Mouse (Mus musculus) ovary, adult 18-20 months (tissue): ENCODE data around the gene Ralgapa2.

Experiments
- DNase-seq: peaks from one replicate; pipeline ENCODE4 v3.0.0; 2022; ENCODE audit warnings: low spot score, mixed read lengths

The Ralgapa2 gene

GRCm38 (mm10) chr2:146427380-146427779 is 84.8 kb downstream of the Ralgapa2 start:
- no peak for DNase-seq

GRCm38 (mm10) chr2:146426321-146426720 is 85.8 kb downstream of the Ralgapa2 start:
- no peak for DNase-seq

DNA sequence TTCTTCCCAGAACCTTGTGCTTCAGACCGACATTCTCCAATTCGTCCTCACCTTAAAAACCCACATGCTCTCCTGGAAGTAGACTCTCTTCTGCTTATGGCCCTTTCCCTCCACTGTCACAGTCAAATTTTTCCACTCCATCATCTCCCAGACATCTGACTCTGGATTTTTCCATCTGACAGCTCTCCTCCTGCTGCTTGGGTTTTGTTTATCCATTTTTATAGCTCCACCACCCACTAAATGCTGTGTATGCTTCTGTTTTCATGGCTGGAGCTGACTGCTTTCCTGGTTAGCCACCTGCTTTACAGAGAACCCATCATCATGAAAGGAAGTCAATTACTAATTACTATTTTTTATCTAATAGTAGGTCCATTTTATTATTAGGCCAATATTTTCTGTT is 86.9 kb downstream of the Ralgapa2 start:
- DNase-seq: no peak

GRCm38 (mm10) chr2:146423710-146424301 is 88.3 kb downstream of the Ralgapa2 start:
- no peak for DNase-seq

DNA sequence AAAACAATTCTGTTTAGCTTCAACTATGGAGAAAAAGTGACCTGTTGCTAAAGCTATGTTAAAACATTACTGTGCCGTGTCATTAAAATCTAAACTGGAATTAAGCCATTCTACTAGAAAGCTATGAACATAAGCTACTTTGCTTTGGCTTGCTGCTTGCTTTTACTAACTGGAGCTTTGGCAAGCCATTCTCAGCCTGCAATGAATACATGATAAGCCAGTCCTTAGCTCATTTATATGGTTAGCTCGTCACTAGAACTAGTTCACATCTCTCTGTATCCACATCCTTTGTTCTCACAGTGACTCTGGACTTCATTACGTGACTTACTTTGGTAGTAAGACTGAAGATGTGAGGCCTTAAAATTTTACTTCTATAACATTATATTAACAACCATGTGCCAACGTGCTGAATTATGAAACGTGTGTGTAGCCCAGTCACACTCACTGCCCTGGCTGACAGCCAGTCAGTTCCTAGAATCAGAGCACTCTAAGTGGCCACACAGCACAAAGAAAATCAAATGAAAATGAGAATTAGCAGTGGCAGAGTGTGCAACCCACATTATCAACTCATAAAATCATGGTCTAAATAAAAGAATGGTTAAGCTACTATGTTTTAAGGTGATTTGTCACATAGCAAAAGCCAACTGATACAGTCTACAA is 89.0 kb downstream of the Ralgapa2 start:
- no peak for DNase-seq

DNA sequence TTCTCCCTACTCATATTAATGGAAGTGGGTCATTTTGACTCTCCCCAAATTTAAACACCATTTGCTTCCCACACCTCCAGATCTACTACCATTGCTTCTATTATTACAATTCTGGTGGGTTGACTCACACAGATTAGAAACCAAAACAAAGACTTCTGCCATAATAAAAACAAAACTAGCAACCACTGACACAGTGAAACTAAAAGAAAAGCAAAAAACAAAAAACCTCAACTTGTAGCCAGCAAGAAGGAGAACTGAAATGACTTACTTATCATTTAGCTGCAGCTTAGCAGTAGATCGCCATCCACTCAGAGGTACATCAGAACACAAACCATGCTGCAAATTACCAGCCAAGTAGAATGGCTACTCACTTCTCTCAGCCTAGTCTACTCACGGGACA is 95.9 kb downstream of the Ralgapa2 start:
- DNase-seq: no peak

- DNase-seq: peak; percentile 12
Observed at GRCm38 (mm10) chr2:146414484-146415291, 97.5 kb downstream of the Ralgapa2 start.

DNA sequence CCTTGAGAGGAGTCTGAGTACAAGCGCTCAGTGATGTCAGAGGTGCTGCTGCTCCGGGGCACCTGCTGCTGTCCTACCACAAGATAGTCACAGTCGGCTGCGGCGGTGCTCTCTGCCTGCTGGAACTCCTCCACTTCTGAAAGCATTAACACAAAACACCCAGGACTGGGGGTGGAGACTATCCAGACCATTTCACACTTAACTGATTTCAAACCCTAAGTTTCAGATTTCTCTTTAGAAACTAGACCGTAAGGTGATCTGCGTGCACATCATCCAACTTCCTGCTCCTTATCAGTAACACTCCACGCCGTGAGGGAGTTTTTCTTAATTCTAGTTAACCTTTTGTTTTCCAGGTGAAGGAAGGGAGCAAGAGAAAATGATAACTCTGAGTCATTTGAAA is 99.4 kb downstream of the Ralgapa2 start:
- no peak for DNase-seq

DNA sequence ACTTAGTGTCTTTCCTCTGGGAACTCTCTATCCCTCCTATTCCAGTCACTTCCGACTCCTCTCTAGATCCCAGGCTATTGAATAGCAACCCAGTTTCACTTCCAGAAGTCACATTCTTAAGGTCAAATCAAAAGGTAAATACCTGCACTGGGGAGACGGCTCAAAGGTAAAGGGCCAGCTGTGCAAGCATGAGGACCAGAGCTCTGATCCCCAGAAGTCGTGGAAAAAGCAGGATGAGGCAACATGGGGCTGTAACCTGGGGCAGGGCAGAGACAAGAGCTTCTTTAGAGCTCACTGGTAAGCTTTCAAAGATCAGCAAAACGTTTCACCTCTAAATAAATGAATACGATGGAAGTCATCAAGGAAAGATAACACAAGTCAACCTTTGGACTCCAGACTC is 100.2 kb downstream of the Ralgapa2 start:
- no peak for DNase-seq

- DNase-seq: no peak
Observed at GRCm38 (mm10) chr2:146407078-146407477, 105.1 kb downstream of the Ralgapa2 start.

DNA sequence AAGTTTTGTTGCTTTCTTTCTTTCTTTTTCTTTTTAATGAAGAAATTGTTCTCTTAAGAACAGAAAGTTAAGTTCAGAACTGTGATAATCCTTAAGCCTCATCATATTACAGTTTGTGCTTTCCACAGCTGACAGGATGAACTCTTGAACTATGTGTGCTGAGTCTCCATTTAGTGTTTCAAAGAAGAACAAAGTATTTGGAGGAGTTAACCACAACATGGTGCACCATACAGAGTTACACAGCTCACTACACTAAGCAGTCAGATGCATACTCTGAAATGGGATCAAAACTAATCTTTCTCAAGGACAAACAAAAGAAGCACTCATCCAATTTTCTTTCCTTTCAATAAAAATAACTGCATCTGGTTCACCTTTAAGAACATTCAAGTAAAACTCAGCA is 110.6 kb downstream of the Ralgapa2 start:
- no peak for DNase-seq

- DNase-seq: no peak
Observed at GRCm38 (mm10) chr2:146400738-146401137, 111.4 kb downstream of the Ralgapa2 start.

DNA sequence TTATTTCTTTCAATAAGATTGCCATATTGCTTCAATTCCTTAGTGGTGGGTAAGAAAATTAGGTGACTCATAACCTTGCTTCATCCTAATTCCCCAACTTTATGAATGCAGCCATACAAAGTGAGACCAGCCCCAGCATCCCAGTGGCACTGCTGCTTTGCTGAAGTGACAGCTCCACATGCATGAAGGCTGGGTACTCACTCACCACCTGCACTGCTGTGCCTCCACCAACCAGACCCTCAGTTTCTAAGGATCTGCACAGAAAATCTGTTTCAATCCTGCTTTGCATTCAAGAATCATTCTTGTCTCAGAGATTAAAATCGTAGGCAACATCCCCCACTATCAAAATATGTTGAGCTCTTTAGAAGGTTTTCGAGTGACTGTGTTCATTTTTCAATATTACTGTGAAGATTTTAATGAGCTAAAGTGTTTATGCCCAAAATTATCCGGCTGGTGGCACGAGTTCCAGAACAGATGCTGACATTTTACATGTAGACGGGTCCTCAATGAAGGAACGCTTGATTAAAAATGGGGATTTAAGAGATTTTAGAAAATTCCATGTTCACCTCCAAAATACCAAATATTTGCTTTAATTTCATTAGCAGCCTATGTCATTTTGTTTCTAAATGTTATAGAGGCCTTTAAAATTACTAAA is 113.8 kb downstream of the Ralgapa2 start:
- no peak for DNase-seq

DNA sequence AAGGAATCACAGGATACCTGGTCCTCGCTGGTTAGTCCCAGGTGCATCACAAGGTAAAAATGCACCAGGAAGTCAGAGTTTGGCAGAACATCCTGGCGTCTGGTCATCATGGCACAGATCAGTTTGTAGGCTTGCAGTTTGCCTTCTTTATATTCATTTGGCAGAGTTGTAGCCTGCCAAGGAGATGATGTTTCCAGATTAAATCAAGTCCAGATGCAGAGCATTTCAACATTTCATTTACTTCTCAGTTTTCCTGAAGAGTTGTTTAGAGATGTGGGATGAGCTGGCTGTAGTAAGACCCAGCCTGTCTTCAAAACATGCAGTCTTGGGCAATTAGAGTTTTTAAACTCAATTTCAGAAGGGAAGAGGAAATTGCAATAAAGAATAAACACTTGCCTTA is 124.9 kb downstream of the Ralgapa2 start:
- no peak for DNase-seq

GRCm38 (mm10) chr2:146384582-146384981 is 127.6 kb downstream of the Ralgapa2 start:
- no peak for DNase-seq

DNA sequence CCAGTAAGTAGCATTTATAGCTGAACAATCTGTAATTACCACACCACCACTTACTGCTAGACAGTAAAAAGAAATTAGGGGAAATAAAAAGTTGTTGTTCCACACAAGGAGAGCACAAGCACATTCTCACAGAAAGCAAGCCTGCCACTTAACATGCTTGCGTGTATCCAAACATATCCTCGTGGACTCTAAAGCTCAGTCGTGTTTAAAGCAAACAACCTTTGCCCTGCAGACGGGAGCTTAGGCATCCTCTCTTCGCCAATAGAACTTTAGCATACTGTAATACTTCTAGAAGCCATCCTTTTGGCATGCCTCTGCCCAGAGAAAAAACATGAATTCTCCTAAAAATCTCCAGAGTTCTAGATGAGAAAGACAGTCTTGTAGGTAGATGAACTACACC is 135.9 kb downstream of the Ralgapa2 start:
- DNase-seq: no peak

DNA sequence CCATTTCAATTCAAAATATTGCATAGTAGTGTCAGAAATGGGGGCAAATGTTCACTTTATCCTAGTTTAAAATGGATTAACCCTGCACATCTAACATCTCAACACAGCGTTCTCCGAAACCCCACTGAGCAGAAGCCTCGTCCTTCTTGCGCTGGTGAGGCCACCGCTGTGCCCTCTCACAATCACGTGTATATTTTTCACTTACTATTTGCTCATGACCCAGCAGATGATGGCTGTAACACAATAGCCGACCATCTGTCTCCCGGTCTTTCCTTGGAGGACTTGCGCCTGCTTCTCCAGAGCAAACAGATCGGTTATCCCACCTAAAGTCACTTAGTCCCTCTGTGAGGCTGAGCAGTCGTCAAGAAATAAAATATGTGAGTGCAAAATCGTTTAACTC is 146.0 kb downstream of the Ralgapa2 start:
- no peak for DNase-seq

- no peak for DNase-seq
Observed at GRCm38 (mm10) chr2:146365368-146365983, 146.7 kb downstream of the Ralgapa2 start.

DNA sequence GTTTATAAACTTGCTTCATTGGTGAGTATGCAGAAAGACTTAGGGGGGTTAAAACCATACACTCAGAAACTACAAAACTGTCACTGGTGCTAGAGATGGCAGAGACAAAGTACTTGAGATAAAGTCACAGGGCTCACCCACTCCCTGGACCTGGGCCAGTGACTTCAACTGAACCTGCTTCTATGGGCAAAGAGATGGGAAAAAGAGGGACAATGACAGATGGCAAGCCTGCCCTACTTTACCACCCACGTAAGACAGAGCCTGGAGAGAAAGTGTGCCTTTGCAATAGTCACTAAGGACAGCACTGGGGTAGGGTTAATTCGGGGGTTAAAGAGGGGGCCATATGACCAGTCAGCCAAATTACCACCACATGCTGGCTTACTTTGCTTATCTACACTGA is 148.7 kb downstream of the Ralgapa2 start:
- DNase-seq: no peak

- DNase-seq: no peak
Observed at GRCm38 (mm10) chr2:146362932-146363331, 149.2 kb downstream of the Ralgapa2 start.

DNA sequence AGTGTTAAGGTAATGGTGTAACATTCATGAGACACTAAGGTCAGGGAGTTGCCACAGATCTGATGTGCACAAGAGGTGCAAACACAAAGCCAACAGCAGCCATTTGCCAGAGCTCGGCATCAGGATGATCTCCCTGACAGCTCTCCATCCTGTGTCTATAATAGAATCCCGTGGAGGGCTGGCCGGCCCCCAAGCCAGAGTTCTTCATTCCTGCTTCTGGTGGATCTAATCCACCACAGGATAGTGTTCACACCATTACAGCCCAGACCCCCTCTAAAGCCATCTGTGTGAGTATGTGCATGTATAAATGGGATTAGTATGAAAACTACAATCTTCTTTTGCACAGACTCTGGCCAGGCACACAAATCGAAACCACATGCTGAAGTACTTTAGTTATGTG is 150.2 kb downstream of the Ralgapa2 start:
- no peak for DNase-seq

DNA sequence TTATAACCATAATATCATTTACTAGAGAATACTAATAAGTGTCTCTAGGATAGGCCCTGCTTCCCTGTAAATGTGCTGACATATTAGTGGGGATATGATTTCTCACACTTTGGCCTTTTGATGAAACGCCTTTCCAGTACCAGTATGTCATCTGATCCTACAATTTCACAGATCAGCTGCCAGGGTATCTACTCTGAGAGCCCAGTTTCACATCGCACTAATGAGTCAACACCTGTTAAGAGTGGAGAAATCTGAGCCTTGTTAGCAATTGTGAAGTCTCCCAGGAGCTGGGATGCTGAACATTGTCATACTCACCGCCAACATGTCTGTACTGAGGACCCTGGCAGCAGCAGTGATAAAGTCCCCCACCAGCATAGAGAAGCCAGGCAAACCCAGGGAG is 151.1 kb downstream of the Ralgapa2 start:
- no peak for DNase-seq
